Mouse (Mus musculus) testis, adult 2 months (tissue): ENCODE data around the gene Bmpr2.

ENCODE experiments used
- CTCF ChIP-seq: fragments of 200-500 bp; IDR thresholded peaks from 2 replicates; pipeline ENCODE4 v1.5.1; 2012; ENCODE audit warnings: low read depth, mild to moderate bottlenecking, inconsistent platforms, low read length, moderate library complexity; ENCODE audit not compliant: control insufficient read depth, insufficient read depth, insufficient replicate concordance
- POLR2A ChIP-seq: fragments of 200-500 bp; IDR thresholded peaks from 2 replicates; pipeline ENCODE4 v1.6.1; 2012; ENCODE audit warnings: low read depth, mild to moderate bottlenecking, inconsistent platforms, low read length, moderate library complexity; ENCODE audit not compliant: control insufficient read depth

DNA sequence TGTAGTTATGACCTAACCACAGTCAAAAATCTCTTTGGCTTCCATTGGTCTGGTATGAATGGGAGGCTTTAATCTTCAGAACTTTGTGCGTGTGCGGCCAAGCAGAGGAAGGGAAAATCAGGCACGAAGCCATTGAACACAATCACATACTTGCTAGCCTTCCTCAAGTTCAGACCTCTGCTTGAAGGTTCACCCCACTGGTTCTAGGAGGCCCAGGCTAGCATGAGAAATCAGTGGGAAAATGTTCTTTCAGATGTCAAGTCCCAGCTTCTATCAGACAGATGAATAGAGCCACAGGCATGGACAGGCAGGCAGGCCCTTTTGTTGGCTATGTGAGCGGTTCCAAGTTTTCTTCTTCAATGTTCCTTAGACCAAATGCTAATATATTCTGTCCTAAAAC is 32.5 kb upstream of the Bmpr2 start:
- TF ChIP-seq POLR2A, result no peak
- TF ChIP-seq CTCF, result no peak
